Mouse (Mus musculus) kidney, embryonic 14.5 days (tissue): Measurements from ENCODE around the gene Tigar. TPM values are rescaled to one million over a fixed set of nuclear protein-coding genes. Genes with fewer than 3 reads are reported as not detected.

ENCODE experiments used
- ATAC-seq: fragments of 200-750 bp; cut with Nextera tagmentation; 2 replicates; pipeline ENCODE4 v1.8.0; 2017; ENCODE audit warnings: moderate number of reproducible peaks, mild to moderate bottlenecking, moderate TSS enrichment, moderate library complexity; ENCODE audit not compliant: low FRiP score, low TSS enrichment
- H3K27ac ChIP-seq: fragments of 300-500 bp; sonication (generic); 2 replicates; pipeline ENCODE4 v1.5.1; 2014; ENCODE audit warnings: low read depth, mild to moderate bottlenecking, low read length, moderate library complexity, mixed read lengths
- H3K27me3 ChIP-seq: fragments of 300-500 bp; sonication (generic); 2 replicates; pipeline ENCODE4 v1.6.1; 2014; ENCODE audit warnings: mild to moderate bottlenecking, low read length; ENCODE audit not compliant: control insufficient read depth, insufficient read depth
- H3K36me3 ChIP-seq: fragments of 300-500 bp; sonication (generic); 2 replicates; pipeline ENCODE4 v1.6.1; 2014; ENCODE audit warnings: low read length, mixed read lengths; ENCODE audit not compliant: control insufficient read depth, insufficient read depth
- H3K4me1 ChIP-seq: fragments of 300-500 bp; sonication (generic); 2 replicates; pipeline ENCODE4 v1.6.1; 2014; ENCODE audit warnings: low read length, mixed read lengths; ENCODE audit not compliant: control insufficient read depth, insufficient read depth
- H3K4me2 ChIP-seq: fragments of 300-500 bp; sonication (generic); replicated peaks from 2 replicates; pipeline ENCODE4 v1.6.1; 2014; ENCODE audit warnings: low read depth, mild to moderate bottlenecking, low read length
- H3K4me3 ChIP-seq: fragments of 300-500 bp; sonication (generic); 2 replicates; pipeline ENCODE4 v1.5.1; 2014; ENCODE audit warnings: mild to moderate bottlenecking, low read length
- H3K9ac ChIP-seq: fragments of 300-500 bp; sonication (generic); 2 replicates; pipeline ENCODE4 v1.6.1; 2014; ENCODE audit warnings: low read depth, mild to moderate bottlenecking, low read length, moderate library complexity
- H3K9me3 ChIP-seq: fragments of 300-500 bp; sonication (generic); 2 replicates; pipeline ENCODE4 v1.6.1; 2016; ENCODE audit warnings: low read length; ENCODE audit not compliant: control insufficient read depth
- WGBS: fragments of 180-500 bp; shearing (Covaris S2); extraction: QIAGEN DNeasy Blood & Tissue Kit; methylation state at CpG from one replicate; pipeline ENCODE4 v1.1.7; 2014; 5-methylcytosine and 5-hydroxymethylcytosine counted together
- polyA plus RNA-seq: library from polyadenylated mRNA; unstranded; fragments of >200 nt; fragmentation: Nextera tagmentation; extraction: Ambion mirVana; gene quantifications from 2 replicates; pipeline ENCODE4 v1.2.1, GENCODE M21; 2014

Tigar gene
- polyA plus RNA-seq, 1 experiment from 2014 or later, result 1.2 TPM

DNA sequence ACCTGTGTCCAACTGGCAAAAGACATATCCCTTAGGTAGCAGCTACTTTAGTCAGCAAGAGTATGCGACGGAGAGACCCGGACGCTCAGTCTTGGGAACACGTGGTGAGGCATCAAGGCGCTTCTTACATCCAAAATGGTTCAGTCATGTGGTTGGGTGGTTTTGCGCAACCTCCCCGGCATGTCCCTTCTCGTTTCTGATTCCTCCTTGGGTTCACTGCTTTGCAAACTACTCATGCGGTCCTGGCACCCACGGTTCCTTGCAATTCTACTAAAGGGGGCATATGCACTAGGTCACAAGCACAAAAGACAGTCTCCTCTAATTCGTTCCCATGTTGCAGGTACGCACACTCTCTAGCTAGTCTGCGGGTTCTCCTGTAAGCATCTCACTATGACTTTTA is 20.3 kb upstream of the Tigar start:
- Histone ChIP-seq H3K27ac (no peak overlapping the region), H3K9ac (no peak overlapping the region), H3K4me2 (no peak overlapping the region), H3K4me1 (no peaks in the 10 kb centered on the region), H3K36me3 (peaks cover 78% of the 10 kb centered on the region), H3K4me3 (no peak overlapping the region), H3K27me3 (no peaks in the 10 kb centered on the region), H3K9me3 (no peaks in the 10 kb centered on the region)
- ATAC-seq, result no peak
- WGBS, result 89% methylated on average over 14 of the region's 14 CpGs

GRCm38 (mm10) chr6:127123506-127123905 is 14.1 kb upstream of the Tigar start:
- Histone ChIP-seq H3K4me2 (no peak overlapping the region), H3K9me3 (no peaks in the 10 kb centered on the region), H3K36me3 (peaks cover 26% of the 10 kb centered on the region), H3K9ac (no peak overlapping the region), H3K4me1 (no peaks in the 10 kb centered on the region), H3K27ac (no peak overlapping the region), H3K27me3 (no peaks in the 10 kb centered on the region), H3K4me3 (no peak overlapping the region)
- no peak for ATAC-seq
- 78% methylated on average over 7 of the region's 7 CpGs for WGBS

DNA sequence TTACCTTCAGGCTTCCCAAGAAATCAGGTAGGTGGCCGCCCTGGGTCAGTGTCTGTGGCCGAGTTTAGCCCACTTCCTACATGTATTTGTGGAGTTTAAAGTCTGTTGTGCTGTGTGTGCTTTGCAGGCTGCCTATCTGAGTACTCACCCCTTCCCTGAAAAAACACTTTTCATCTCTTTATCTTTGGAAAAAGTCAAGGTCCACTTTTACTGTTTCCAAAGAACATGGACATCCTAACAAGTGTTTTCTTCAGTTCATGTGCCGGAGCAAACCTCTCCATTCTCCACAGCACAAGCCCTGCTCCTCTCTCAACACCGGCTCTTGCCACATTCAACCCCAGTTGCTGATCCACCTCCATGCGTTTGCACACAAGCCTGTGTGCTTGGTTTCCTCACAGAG is 13.6 kb upstream of the Tigar start:
- Histone ChIP-seq H3K4me2 (no peak overlapping the region), H3K4me1 (no peaks in the 10 kb centered on the region), H3K9ac (no peak overlapping the region), H3K27ac (no peak overlapping the region), H3K9me3 (no peaks in the 10 kb centered on the region), H3K27me3 (no peaks in the 10 kb centered on the region), H3K36me3 (peaks cover 20% of the 10 kb centered on the region), H3K4me3 (no peak overlapping the region)
- 90% methylated on average over 5 of the region's 5 CpGs for WGBS
- no peak for ATAC-seq

DNA sequence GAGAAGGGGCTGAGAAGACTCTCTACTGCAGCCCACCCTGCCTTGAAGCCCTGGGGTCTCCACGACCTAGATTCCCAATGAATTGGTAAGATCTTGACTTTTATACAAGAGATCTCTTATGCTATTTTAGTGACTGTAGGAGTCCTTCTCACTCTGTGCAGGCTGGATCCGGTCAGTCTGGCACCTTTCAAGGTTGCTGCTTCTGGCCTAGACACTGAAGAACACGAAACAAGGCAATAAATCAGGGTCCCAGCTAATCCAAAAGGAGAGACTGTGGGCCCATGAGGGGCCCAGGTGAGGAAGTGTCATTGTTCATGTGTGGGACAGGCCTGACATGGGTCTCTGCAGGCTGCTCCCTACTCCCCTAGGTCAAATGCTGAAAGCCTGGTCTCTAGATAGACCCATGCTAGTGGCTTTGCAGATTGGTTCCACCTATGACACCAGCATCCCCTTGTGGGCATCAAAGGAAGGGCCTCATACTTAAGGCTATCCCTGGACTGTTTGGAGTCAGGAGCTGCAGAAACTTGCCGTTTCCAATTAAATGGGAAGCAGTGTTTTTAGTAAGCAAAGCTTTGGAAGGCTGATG is 13.0 kb upstream of the Tigar start:
- Histone ChIP-seq H3K27me3 (no peaks in the 10 kb centered on the region), H3K36me3 (peaks cover 14% of the 10 kb centered on the region), H3K9ac (no peak overlapping the region), H3K4me1 (no peaks in the 10 kb centered on the region), H3K4me2 (no peak overlapping the region), H3K27ac (no peak overlapping the region), H3K9me3 (no peaks in the 10 kb centered on the region), H3K4me3 (no peak overlapping the region)
- 70% methylated on average over 4 of the region's 4 CpGs for WGBS
- no peak for ATAC-seq

GRCm38 (mm10) chr6:127114753-127115456 is 5.5 kb upstream of the Tigar start:
- Histone ChIP-seq H3K9me3 (no peaks in the 10 kb centered on the region), H3K27ac (no peak overlapping the region), H3K27me3 (no peaks in the 10 kb centered on the region), H3K4me1 (no peaks in the 10 kb centered on the region), H3K9ac (no peak overlapping the region), H3K4me3 (no peak overlapping the region), H3K36me3 (no peaks in the 10 kb centered on the region), H3K4me2 (no peak overlapping the region)
- ATAC-seq, result no peak
- WGBS, result 70% methylated on average over 23 of the region's 23 CpGs

DNA sequence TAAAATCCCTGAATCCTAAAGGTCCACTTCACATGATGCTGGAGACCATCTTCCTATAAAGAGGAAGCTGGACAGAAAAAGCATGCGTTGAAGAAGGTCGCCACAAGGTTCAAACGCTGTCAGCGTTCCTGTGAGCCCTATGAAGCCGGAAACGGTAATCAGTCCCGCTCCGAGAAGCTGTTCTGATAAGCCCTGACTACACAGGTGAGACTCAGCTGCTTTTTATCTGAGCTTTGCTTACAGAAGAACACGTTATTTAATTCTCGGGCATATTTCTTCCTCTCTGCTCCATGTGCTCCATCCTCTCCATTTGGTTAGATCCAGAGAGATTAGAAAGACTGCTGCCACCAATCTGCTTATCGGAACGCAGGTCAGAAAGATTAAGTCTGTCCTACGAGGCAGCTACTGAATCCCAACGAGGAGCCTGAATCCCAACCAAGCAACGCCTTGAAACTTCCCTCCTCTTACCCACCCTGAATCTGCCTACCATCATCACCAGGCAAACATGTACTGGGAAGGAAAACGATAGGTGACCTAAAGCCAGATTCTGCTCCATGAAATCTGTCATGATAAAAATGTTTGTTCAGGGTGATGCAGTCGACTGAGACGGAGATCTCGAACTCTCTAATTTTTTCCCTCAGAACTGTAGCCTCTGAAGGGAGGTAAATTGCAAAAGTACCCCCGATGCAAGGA is 843 bp downstream of the Tigar start:
- H3K9me3 ChIP-seq, result no peaks in the 10 kb centered on the region
- H3K27me3 ChIP-seq, result no peaks in the 10 kb centered on the region
- no peak for ATAC-seq
- peak overlapping the region; percentile 54 for H3K9ac ChIP-seq
- H3K36me3 ChIP-seq, result no peaks in the 10 kb centered on the region
- peak overlapping the region; percentile 56 for H3K4me3 ChIP-seq
- WGBS, result 42% methylated on average over 20 of the region's 20 CpGs
- no peaks in the 10 kb centered on the region for H3K4me1 ChIP-seq
- no peak overlapping the region for H3K27ac ChIP-seq
- H3K4me2 ChIP-seq, result peak overlapping the region; percentile 81

GRCm38 (mm10) chr6:127107413-127107812 is 1.9 kb downstream of the Tigar start:
- H3K9ac ChIP-seq, result no peak overlapping the region
- no peak overlapping the region for H3K27ac ChIP-seq
- no peaks in the 10 kb centered on the region for H3K4me1 ChIP-seq
- H3K27me3 ChIP-seq, result no peaks in the 10 kb centered on the region
- no peak for ATAC-seq
- H3K36me3 ChIP-seq, result no peaks in the 10 kb centered on the region
- H3K4me2 ChIP-seq, result no peak overlapping the region
- H3K9me3 ChIP-seq, result no peaks in the 10 kb centered on the region
- no peak overlapping the region for H3K4me3 ChIP-seq

- H3K9me3 ChIP-seq, result no peaks in the 10 kb centered on the region
- no peaks in the 10 kb centered on the region for H3K27me3 ChIP-seq
- no peak overlapping the region for H3K4me3 ChIP-seq
- ATAC-seq, result no peak
- no peak overlapping the region for H3K9ac ChIP-seq
- no peak overlapping the region for H3K4me2 ChIP-seq
- H3K4me1 ChIP-seq, result no peaks in the 10 kb centered on the region
- H3K36me3 ChIP-seq, result no peaks in the 10 kb centered on the region
- no peak overlapping the region for H3K27ac ChIP-seq
- 63% methylated on average over 5 of the region's 5 CpGs for WGBS
Measured at GRCm38 (mm10) chr6:127106726-127107125, 2.6 kb downstream of the Tigar start.

GRCm38 (mm10) chr6:127106189-127106588 is 3.2 kb downstream of the Tigar start:
- Histone ChIP-seq H3K36me3 (0 out of 2 replicates have a peak, but pooled peaks cover under 1% of the 10 kb centered on the region), H3K4me3 (no peak overlapping the region), H3K9me3 (no peaks in the 10 kb centered on the region), H3K4me2 (no peak overlapping the region), H3K4me1 (no peaks in the 10 kb centered on the region), H3K27ac (no peak overlapping the region), H3K27me3 (no peaks in the 10 kb centered on the region), H3K9ac (no peak overlapping the region)
- WGBS, result 80% methylated on average over 5 of the region's 5 CpGs
- no peak for ATAC-seq
